Mouse (Mus musculus) heart, postnatal 10 days (tissue): Measurements from ENCODE around the gene Gm28048. TPM values are rescaled to one million over a fixed set of nuclear protein-coding genes. Genes with fewer than 3 reads are reported as not detected.

ENCODE experiments used
- DNase-seq, 2 experiments: peaks; one replicate each; pipeline ENCODE4 v3.0.0; 2021
- intact Hi-C: fragments of 180-260 bp; cut with DNase I; formaldehyde crosslinking; loops from one replicate; pipeline ENCODE4 v1.15.1; 2025
- total RNA-seq, 2 experiments: library from RNA; stranded (reverse); gene quantifications; 2 replicates each; pipeline ENCODE4 v1.2.3; 2021

Gene Gm28048
- total RNA-seq, 2 experiments from 2014 or later: 8.5 to 10.8 TPM

DNA sequence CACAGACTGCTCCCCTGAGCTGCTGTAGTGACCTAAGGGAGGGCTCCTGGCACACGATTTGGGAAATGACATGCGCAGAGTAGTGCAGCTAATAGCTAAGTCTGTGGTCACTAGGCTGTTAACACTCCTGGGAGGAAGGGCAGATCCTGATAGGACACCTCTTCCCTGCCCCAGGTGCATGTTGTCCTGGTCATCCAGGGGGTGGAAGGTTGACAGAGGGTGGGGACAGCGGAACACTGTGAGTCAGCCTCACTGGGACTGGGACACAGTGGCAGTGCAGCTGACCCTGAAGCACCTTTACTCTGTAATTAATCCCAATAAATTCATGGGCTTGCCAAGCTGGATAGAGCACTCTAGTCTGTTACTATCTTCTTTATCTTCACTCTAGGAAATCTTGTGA lies 160.6 kb downstream of the Gm28048 start:
- intact Hi-C loops: no loop called here

GRCm38 (mm10) chr11:22818371-22818770 lies 163.5 kb downstream of the Gm28048 start:
- DNase-seq: no peak
- intact Hi-C loops: no loop called here

More for the DNA sequence above, 160.6 kb downstream of the Gm28048 start:
- no peak for DNase-seq

DNA sequence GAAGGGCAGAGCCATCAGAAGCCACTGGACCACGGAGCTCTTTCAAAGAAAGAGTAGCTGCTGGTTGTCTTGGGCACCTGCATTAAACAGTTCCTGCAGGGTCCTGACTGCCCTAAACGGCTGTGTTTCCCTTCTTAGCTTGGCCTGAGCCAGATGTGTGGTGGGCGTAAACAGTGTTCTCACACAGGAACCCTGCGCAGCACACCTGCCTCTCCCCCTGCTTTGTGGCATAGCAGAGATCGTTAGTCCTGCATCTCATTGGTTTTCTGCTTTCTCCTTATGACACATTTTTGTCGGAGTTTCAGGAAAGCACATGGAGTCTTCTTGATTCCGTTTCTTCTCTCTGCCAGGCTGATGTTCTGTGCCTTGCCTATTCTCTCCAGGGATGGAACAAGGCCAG lies 166.0 kb downstream of the Gm28048 start:
- no peak for DNase-seq
- intact Hi-C loops: no loop called here

DNA sequence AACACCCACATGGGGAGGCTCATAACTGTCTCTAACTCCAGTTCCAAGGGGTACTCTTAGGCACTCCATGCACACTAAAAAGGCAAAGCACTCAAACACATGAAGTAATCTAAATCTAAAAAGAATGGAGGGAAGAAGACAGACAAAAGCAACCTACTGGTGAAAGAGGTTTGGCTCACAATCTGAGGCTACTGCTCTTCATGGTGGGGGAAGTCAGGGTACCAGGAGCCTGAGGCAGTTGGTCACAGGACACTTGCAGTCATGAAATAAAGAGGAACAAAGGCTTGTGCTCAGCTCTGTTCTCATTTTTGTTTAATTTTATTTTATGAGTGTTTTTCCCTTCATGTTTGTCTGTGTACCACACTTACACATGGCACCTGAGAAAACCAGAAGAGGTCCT lies 166.7 kb downstream of the Gm28048 start:
- DNase-seq: no peak
- intact Hi-C loops: no loop called here

- intact Hi-C loops: no loop called here
Observed at GRCm38 (mm10) chr11:22813921-22814704, 167.8 kb downstream of the Gm28048 start.

DNA sequence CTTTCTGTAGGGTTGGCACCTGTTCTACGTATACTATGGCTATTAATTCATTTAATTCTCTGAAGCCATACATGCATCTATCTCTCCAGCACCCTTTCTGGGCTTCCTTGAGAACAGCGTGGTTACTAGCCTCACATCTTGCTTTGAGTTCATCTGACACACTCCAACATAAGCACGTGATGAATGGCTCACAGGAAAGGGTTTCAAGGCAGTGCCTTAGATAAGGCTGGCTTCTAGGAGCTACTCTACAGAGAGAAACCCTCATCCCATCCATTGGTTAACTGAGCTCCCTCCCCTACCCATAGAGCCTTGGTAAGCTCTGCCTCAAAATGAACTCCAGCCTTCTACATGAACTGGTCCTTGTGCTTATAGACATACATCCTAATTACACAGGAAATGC lies 168.5 kb downstream of the Gm28048 start:
- intact Hi-C loops: no loop called here
- no peak for DNase-seq

More at GRCm38 (mm10) chr11:22813921-22814704, 167.8 kb downstream of the Gm28048 start:
- no peak for DNase-seq

- intact Hi-C loops: no loop called here
- DNase-seq: no peak
Observed at GRCm38 (mm10) chr11:22811413-22811812, 170.5 kb downstream of the Gm28048 start.

DNA sequence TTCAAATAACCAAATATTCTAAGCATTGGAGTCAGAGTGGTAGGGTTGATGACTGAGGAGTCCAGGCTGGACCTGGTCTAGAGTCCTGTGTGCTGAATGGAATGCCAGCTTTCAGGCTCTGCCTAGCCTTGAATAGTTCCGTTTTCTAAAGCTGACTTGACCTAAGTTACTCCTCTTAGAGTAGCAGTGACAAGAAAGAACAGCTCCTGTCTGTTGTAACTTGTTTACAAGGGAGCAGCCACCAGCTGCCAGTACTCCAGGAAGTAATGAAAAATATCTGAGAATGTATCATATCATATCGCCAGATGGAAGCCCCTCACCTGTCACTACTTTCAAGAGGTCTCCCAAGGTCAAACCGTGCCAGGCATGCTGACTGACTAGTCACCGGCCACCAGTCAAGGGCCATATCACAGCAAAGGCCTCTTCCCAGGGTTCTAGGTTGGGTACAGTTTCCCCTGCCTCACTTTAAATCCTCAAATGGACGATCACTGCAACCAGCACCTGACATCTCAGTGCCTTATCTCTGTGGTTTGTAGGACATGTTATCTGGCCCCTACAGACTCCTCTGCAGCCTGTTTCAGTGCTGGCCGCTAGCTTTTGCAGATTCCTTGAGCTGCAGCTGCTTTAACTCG lies 172.3 kb downstream of the Gm28048 start:
- intact Hi-C loops: no loop called here

GRCm38 (mm10) chr11:22808040-22808439 lies 173.8 kb downstream of the Gm28048 start:
- DNase-seq: no peak
- intact Hi-C loops: no loop called here

More for the DNA sequence above, 172.3 kb downstream of the Gm28048 start:
- DNase-seq: no peak

GRCm38 (mm10) chr11:22805171-22805570 lies 176.7 kb downstream of the Gm28048 start:
- DNase-seq: no peak
- intact Hi-C loops: no loop called here

DNA sequence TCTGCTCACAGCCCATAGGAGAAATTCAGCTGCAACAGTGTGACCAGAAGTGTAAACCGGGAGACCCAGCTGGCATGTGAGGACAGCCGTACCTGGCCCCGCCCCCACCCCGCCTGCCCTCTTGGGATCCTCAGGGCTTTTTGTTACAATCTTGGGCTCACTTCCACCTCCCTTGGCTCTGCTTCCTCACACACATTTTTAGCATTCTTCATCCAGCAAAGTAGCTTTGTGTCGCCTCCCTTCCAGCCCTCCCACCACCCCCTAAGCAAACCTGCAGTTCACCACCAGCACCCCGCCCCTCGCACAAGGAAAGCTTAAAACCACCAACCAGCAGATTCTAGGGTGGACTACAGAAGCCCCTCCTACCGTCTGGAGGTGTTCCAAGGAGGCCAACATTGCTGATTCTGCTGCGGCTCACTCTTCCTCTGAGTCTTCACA lies 181.9 kb downstream of the Gm28048 start:
- intact Hi-C loops: no loop called here
- DNase-seq: peak; percentile 34 to 39

DNA sequence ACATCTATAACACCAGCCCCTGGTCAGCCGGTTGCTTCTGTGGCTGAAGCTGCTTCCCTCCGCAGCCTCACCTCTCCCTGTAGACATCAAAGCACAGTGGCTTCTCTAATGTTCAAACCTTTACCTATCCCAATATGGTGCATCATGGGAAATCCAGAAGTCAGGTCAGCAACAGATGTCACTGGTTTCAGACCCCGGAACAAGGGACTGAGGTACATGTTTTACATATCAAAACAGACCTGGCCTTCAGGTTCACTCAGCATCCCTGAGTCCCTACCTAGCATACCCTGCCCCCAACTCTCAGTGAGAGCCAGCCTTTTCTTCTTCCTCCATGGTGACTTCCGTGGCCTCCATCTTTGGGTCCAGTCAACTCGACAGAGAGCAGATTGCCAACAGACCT lies 183.0 kb downstream of the Gm28048 start:
- DNase-seq: no peak
- intact Hi-C loops: no loop called here

DNA sequence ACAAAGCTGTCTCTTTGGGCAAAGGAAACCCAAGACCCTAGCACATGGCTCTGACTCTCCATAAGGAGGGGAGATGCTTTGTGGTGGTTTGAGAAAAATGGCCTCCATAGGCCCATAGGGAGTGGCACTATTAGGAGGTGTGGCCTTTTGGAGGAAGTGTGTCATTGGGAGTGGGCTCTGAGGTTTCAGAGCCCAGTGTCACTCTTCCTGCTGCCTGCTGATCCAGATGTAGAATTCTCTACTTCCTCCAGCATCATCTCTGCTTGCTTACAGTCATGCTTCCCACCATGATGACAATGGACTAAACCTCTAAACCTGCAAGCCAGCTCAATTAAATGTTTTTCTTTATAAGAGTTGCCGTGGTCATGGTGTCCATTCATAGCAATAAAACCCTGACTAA lies 187.2 kb downstream of the Gm28048 start:
- intact Hi-C loops: no loop called here
- no peak for DNase-seq

- DNase-seq: no peak
- intact Hi-C loops: no loop called here
Observed at GRCm38 (mm10) chr11:22793881-22794203, 188.0 kb downstream of the Gm28048 start.

DNA sequence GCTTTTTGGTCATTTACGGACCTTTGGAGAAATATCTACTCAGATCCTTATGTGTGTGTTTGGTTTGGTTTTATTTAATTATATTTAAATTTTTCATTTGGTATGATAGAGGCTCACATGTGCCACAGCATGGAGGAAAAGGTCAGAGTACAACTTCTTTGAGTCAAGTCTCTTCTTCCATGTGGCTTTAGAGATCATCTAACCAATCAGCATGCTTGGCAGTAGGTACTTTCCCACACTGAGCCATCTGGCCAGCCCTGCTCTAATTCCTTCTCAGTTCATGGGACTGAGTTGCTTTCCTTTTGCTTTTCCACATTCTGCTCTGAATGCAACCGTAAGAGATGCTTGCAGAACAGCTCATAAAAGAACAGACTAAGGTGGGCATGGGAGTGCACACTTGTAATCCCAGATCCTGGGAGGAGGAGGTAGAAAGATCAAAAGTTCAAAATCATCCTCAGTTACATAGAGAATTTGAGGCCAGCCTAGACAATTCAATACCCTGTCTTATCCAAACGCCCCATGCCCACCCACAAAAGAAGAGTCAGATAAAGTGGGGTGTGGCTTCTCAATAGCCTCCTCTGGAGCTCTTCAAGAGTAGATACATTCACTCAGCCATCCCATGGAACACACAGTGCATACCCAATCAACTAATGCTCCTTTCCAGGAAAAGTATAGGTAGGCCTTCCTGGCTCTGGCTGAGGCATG lies 188.6 kb downstream of the Gm28048 start:
- no peak for DNase-seq
- intact Hi-C loops: no loop called here

DNA sequence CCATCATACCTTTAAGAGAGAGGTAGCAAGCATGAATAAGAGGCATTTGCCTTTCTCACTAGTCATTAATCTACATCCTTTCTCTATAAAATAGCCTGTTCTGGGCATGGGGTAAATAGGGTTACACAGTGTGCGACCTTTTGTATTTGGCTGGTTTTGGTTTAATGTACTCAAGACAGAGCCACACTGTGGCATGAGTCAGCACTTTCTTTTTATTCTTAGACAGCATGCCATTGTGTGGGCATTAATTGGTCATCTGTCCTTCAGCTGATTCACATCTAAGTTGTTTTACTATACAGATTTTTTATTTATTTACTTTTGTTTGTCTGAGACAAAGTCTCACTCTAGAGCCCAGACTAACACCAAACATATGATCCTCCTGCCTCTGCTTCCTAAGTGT lies 189.7 kb downstream of the Gm28048 start:
- intact Hi-C loops: no loop called here
- no peak for DNase-seq

DNA sequence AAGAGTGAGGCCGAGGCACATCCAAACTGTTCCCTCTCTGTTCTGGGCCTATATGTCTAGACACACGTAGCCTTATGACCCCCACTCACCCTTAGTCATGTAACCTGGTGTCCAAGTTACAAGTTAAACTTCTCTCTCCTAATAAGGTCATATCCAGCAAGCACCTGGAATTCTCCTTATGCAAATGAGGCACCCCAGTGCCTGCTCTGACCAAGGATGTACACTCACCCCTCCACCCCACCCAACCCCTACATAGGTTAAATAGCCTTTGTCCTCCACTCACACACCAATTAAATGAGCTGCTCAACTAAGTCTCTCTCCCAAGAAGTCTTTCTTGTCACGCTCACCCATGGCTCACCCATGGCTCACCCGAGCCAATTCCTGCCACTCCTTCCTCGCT lies 190.2 kb downstream of the Gm28048 start:
- DNase-seq: no peak

DNA sequence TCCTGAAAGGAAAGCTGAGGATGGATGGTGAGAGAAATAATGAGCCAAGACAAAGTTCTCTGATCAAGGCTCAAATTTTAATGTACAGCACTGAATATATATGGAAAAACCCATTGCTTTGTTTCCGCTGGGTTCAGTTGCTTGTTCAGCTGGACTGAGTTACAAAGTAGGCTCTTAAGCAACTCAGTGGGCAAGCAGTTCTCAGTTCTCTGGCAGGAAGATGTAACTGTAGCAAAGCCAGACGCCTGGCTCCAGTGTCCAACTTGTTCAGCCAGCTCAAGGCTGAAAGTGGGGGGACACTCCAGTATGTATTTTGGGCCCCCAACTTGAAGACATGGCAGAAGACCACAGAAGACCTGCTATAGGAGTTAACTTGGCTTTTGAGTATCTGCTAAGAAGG lies 194.1 kb downstream of the Gm28048 start:
- DNase-seq: no peak
- intact Hi-C loops: no loop called here

More for the DNA sequence above, 190.2 kb downstream of the Gm28048 start:
- intact Hi-C loops: no loop called here
